Mouse (Mus musculus): ENCODE measurements around the gene Uhrf1. TPM values are rescaled to one million over a fixed set of nuclear protein-coding genes. Genes with fewer than 3 reads are reported as not detected.
"Not testable (repeated sequence)": the region's sequence is repeated elsewhere in the genome, so short reads cannot be mapped to it uniquely, and the experiment has no call there.

Gene Uhrf1
- total and polyA plus RNA-seq, 2 experiments from 2014 or later = 4.7 to 10.0 TPM

DNA sequence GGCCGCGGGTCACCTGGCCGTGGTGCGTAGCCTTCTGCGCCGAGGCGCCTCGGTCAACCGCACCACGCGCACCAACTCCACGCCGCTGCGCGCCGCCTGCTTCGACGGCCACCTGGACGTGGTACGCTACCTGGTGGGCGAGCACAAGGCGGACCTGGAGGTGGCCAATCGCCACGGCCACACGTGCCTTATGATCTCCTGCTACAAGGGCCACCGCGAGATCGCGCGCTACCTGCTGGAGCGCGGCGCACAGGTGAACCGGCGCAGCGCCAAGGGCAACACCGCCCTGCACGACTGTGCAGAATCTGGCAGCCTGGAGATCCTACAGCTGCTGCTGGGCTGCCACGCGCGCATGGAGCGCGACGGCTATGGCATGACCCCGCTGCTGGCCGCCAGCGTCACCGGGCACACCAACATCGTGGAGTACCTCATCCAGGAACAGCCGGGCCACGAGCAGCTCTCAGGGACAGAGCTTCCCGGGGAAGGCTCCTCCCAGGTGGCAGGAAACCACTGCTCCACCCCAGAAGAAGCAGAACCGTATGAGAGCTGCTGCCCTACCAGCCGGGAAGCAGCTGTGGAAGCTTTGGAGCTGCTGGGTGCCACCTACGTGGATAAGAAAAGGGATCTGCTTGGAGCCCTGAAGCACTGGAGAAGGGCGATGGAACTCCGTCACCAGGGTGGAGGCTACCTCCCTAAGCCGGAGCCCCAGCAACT, 45.8 kb upstream of the Uhrf1 start:
- 12% methylated on average over 51 of the region's 58 CpGs for WGBS
- Histone ChIP-seq H3K27me3 (ENCODE audit: insufficient read depth, low read length) (no peaks in the 10 kb centered on the region), H3K4me3 (ENCODE audit: low read depth, low read length) (peak overlapping the region; percentile 62), H3K27ac (ENCODE audit: low read depth, low read length) (peak overlapping the region; percentile 80), H3K9ac (replicated peaks; ENCODE audit: low read length, poor library complexity, severe bottlenecking) (peak overlapping the region; percentile 64), H3K9me3 (ENCODE audit: low read length) (no peaks in the 10 kb centered on the region), H3K4me2 (ENCODE audit: low read depth, low read length, poor library complexity, severe bottlenecking) (peak overlapping the region; percentile 75), H3K4me1 (ENCODE audit: insufficient read depth, low read length) (peaks cover 10% of the 10 kb centered on the region), H3K36me3 (ENCODE audit: insufficient read depth, low read length) (peaks cover 30% of the 10 kb centered on the region)
- no peak for DNase-seq (ENCODE audit: low spot score)
- no peak for TF ChIP-seq CTCF (IDR thresholded peaks at IDR 0.05)
- peak; percentile 2; the same call in 1 of the 2 replicates for ATAC-seq (ENCODE audit: low FRiP score)

- ATAC-seq (ENCODE audit: low FRiP score); H3K9ac ChIP-seq (replicated peaks; ENCODE audit: low read length, poor library complexity, severe bottlenecking); H3K4me3 ChIP-seq (ENCODE audit: low read depth, low read length); H3K27me3 ChIP-seq (ENCODE audit: insufficient read depth, low read length); H3K27ac ChIP-seq (ENCODE audit: low read depth, low read length); DNase-seq (ENCODE audit: low spot score); H3K9me3 ChIP-seq (ENCODE audit: low read length): not testable (repeated sequence)
- Histone ChIP-seq H3K4me2 (ENCODE audit: low read depth, low read length, poor library complexity, severe bottlenecking) (0 out of 2 replicates have a peak overlapping the region, but pooled peaks have one; percentile 9), H3K4me1 (ENCODE audit: insufficient read depth, low read length) (peaks cover 10% of the 10 kb centered on the region), H3K36me3 (ENCODE audit: insufficient read depth, low read length) (peaks cover 36% of the 10 kb centered on the region)
- 93% methylated on average over 19 of the region's 19 CpGs for WGBS
These were observed 44.9 kb upstream of the Uhrf1 start for GRCm38 (mm10) chr17:56258269-56258668.

GRCm38 (mm10) chr17:56258812-56259211, 44.3 kb upstream of the Uhrf1 start:
- H3K4me3 ChIP-seq (ENCODE audit: low read depth, low read length); ATAC-seq (ENCODE audit: low FRiP score); DNase-seq (ENCODE audit: low spot score); H3K27me3 ChIP-seq (ENCODE audit: insufficient read depth, low read length); H3K4me2 ChIP-seq (ENCODE audit: low read depth, low read length, poor library complexity, severe bottlenecking); H3K27ac ChIP-seq (ENCODE audit: low read depth, low read length); H3K9ac ChIP-seq (replicated peaks; ENCODE audit: low read length, poor library complexity, severe bottlenecking); H3K9me3 ChIP-seq (ENCODE audit: low read length): not testable (repeated sequence)
- peaks cover 10% of the 10 kb centered on the region for H3K4me1 ChIP-seq (ENCODE audit: insufficient read depth, low read length)
- H3K36me3 ChIP-seq (ENCODE audit: insufficient read depth, low read length) = peaks cover 36% of the 10 kb centered on the region
- 74% methylated on average over 2 of the region's 2 CpGs for WGBS

GRCm38 (mm10) chr17:56259301-56260037, 43.7 kb upstream of the Uhrf1 start:
- WGBS = 91% methylated on average over 10 of the region's 10 CpGs
- Histone ChIP-seq H3K27ac (ENCODE audit: low read depth, low read length) (no peak overlapping the region), H3K9ac (replicated peaks; ENCODE audit: low read length, poor library complexity, severe bottlenecking) (peak overlapping the region; percentile 19; the same call in 1 of the 2 replicates), H3K27me3 (ENCODE audit: insufficient read depth, low read length) (no peaks in the 10 kb centered on the region), H3K36me3 (ENCODE audit: insufficient read depth, low read length) (peaks cover 36% of the 10 kb centered on the region), H3K9me3 (ENCODE audit: low read length) (no peaks in the 10 kb centered on the region), H3K4me2 (ENCODE audit: low read depth, low read length, poor library complexity, severe bottlenecking) (no peak overlapping the region), H3K4me1 (ENCODE audit: insufficient read depth, low read length) (peaks cover 10% of the 10 kb centered on the region), H3K4me3 (ENCODE audit: low read depth, low read length) (no peak overlapping the region)
- no peak for TF ChIP-seq CTCF (IDR thresholded peaks at IDR 0.05)
- DNase-seq (ENCODE audit: low spot score) (no peak), ATAC-seq (ENCODE audit: low FRiP score) (no peak)

DNA sequence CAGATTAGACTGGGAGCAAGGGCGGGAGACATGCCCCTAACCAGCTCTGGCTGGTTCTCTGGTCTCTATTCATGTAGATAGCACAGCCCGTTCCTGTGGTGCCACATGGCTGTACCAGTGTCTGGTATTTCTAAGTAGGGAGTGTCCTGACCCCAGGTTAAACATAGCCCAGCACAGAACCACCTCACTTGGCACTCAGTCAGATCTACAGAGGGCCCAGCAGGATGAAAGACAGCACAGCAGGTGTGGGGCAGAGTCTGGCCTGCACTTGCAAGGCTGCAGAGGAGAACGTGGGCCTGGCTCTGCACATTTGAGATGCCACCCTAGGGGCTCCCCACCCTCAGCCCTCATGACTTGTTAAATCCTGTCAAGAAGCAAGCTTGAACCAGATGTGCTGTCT, 42.0 kb upstream of the Uhrf1 start:
- Histone ChIP-seq H3K4me3 (ENCODE audit: low read depth, low read length) (no peak overlapping the region), H3K9me3 (ENCODE audit: low read length) (no peaks in the 10 kb centered on the region), H3K36me3 (ENCODE audit: insufficient read depth, low read length) (peaks cover 44% of the 10 kb centered on the region), H3K4me2 (ENCODE audit: low read depth, low read length, poor library complexity, severe bottlenecking) (no peak overlapping the region), H3K9ac (replicated peaks; ENCODE audit: low read length, poor library complexity, severe bottlenecking) (0 out of 2 replicates have a peak overlapping the region, but pooled peaks have one; percentile 8), H3K27ac (ENCODE audit: low read depth, low read length) (no peak overlapping the region), H3K27me3 (ENCODE audit: insufficient read depth, low read length) (no peaks in the 10 kb centered on the region), H3K4me1 (ENCODE audit: insufficient read depth, low read length) (peaks cover 10% of the 10 kb centered on the region)
- DNase-seq (ENCODE audit: low spot score) (no peak), ATAC-seq (ENCODE audit: low FRiP score) (no peak)
- no peak for TF ChIP-seq CTCF (IDR thresholded peaks at IDR 0.05)
- 66% methylated on average over 3 of the region's 3 CpGs for WGBS

- Histone ChIP-seq H3K9ac (replicated peaks; ENCODE audit: low read length, poor library complexity, severe bottlenecking) (no peak overlapping the region), H3K4me3 (ENCODE audit: low read depth, low read length) (no peak overlapping the region), H3K27me3 (ENCODE audit: insufficient read depth, low read length) (no peaks in the 10 kb centered on the region), H3K9me3 (ENCODE audit: low read length) (no peaks in the 10 kb centered on the region), H3K36me3 (ENCODE audit: insufficient read depth, low read length) (peaks cover 44% of the 10 kb centered on the region), H3K27ac (ENCODE audit: low read depth, low read length) (no peak overlapping the region), H3K4me1 (ENCODE audit: insufficient read depth, low read length) (peaks cover 10% of the 10 kb centered on the region), H3K4me2 (ENCODE audit: low read depth, low read length, poor library complexity, severe bottlenecking) (no peak overlapping the region)
- DNase-seq (ENCODE audit: low spot score) (no peak), ATAC-seq (ENCODE audit: low FRiP score) (no peak)
- no peak for TF ChIP-seq CTCF (IDR thresholded peaks at IDR 0.05)
- 95% methylated on average over 3 of the region's 3 CpGs for WGBS
These were observed 40.5 kb upstream of the Uhrf1 start for GRCm38 (mm10) chr17:56262645-56263094.
